Comparison of ENCODE assay signal across 9 mouse cellular contexts in the genomic region with DNA sequence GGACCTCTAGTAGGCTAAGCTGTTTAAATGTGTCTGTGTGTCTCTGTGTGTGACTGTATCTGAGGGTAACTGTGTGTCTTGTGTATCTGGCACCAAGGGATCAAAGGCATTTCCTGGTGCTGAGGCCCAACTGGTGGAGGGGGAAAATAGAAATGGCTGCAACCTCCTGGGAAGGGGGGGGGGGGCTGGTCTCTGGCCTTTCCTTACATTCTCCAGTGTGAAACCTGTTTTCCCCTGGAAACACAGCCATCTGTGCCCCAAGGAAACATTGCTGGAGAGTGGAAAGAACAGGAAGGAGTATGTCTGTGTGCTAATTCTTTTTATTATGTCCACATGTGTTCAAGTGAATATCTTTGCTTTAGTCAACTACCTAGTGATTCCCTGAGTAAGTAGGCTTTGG. TPM values are rescaled to one million over a fixed set of nuclear protein-coding genes. Genes with fewer than 3 reads are reported as not detected.
DNase-seq lines count a peak whose midpoint lies in the region; ATAC-seq and TF ChIP-seq lines count a peak whose summit lies in the region.
"Had no signal": no experiment of that assay in that cellular context is flagged by ENCODE, and none has a peak within 500 bp of the region (broad histone marks: within the 10 kb centered on the region; RNA-seq: fewer than 3 reads in every experiment).

No protein-coding gene starts in this region.

- no peak for DNase-seq in kidney, adult 2 months
- DNase-seq in kidney, postnatal 36 days, result no peak
- DNase-seq in NIH3T3 (ENCODE audit: low read depth), result peak; percentile 53
- no peak for DNase-seq in urinary bladder, postnatal 4 days (ENCODE audit: low spot score in 2 of 2)
- DNase-seq in gastrocnemius, adult 18-20 months (ENCODE audit: low spot score), result no peak
- DNase-seq in adrenal gland, postnatal 14 days, result no peak

- ATAC-seq in limb, embryonic 15.5 days (ENCODE audit: insufficient number of reproducible peaks, low FRiP score, low TSS enrichment, low read depth), result no peak

- no peaks in the 10 kb centered on the region for H3K9me3 ChIP-seq in limb, embryonic 15.5 days

- H3K27me3 ChIP-seq in kidney, adult 2 months (replicated peaks; ENCODE audit: control insufficient read depth, insufficient read depth, low read length), result no peaks in the 10 kb centered on the region
- H3K27me3 ChIP-seq in limb, embryonic 15.5 days, result no peaks in the 10 kb centered on the region

- H3K27ac ChIP-seq in kidney, adult 2 months (ENCODE audit: insufficient read depth, low read depth, low read length), result peak overlapping the region; percentile 17; the same call in 1 of the 2 replicates
- H3K27ac ChIP-seq in embryonic fibroblast, embryonic 13.5 days (ENCODE audit: insufficient read depth, low read length), result peak overlapping the region; percentile 79
- H3K27ac ChIP-seq in limb, embryonic 15.5 days, result peak overlapping the region; percentile 94

- peak overlapping the region; percentile 80 for H3K4me2 ChIP-seq in limb, embryonic 15.5 days

- TF ChIP-seq CTCF in kidney, adult 2 months (conservative IDR thresholded peaks at IDR 0.05; ENCODE audit: insufficient read depth, insufficient read length, low read depth, low read length), result no peak
- no peak for TF ChIP-seq CTCF in embryonic fibroblast, embryonic 13.5 days (IDR thresholded peaks at IDR 0.05; ENCODE audit: borderline replicate concordance, insufficient read depth, low read length)

- peaks cover 19% of the 10 kb centered on the region; the same call in 1 of the 2 replicates for H3K4me1 ChIP-seq in kidney, adult 2 months (ENCODE audit: control insufficient read depth, insufficient read depth, low read length)
- H3K4me1 ChIP-seq in embryonic fibroblast, embryonic 13.5 days (ENCODE audit: control insufficient read depth, insufficient read depth, low read length), result 0 out of 2 replicates have a peak, but pooled peaks cover 2% of the 10 kb centered on the region
- peaks cover 40% of the 10 kb centered on the region for H3K4me1 ChIP-seq in limb, embryonic 15.5 days

- no peak for TF ChIP-seq POLR2A in kidney, adult 2 months (IDR thresholded peaks at IDR 0.05; ENCODE audit: low read depth, low read length)
- TF ChIP-seq POLR2A in embryonic fibroblast, embryonic 13.5 days (IDR thresholded peaks at IDR 0.05; ENCODE audit: low read depth, low read length), result peak; percentile 44; the same call in 1 of the 2 replicates

- no peaks in the 10 kb centered on the region; the same call in 1 of the 2 replicates for H3K36me3 ChIP-seq in kidney, adult 2 months (ENCODE audit: control insufficient read depth, insufficient read depth, low read length)
- peaks cover 27% of the 10 kb centered on the region for H3K36me3 ChIP-seq in limb, embryonic 15.5 days

- peak overlapping the region; percentile 56; the same call in 1 of the 2 replicates for H3K9ac ChIP-seq in limb, embryonic 15.5 days

- no peak overlapping the region for H3K4me3 ChIP-seq in kidney, adult 2 months (ENCODE audit: insufficient read depth, low read depth, low read length)
- H3K4me3 ChIP-seq in embryonic fibroblast, embryonic 13.5 days (ENCODE audit: insufficient read depth, low read length), result peak overlapping the region; percentile 75
- peak overlapping the region; percentile 62 for H3K4me3 ChIP-seq in limb, embryonic 15.5 days

RNA-seq across cellular contexts. Expression of a gene that starts 5.7 kb away (rescaled TPM):
- 60.6 and 69.7 TPM in 2 replicates for polyA plus RNA-seq in kidney, adult 2 months (2012; rRNA removed)
- polyA plus RNA-seq in embryonic fibroblast, embryonic 13.5 days (2011; ENCODE audit: insufficient read length, low read depth, missing spikeins), result 78.6 and 103 TPM in 2 replicates
- polyA plus RNA-seq in limb, embryonic 15.5 days (2015; fragmentation: Nextera tagmentation; extraction: Ambion mirVana), result 76.1 and 88.5 TPM in 2 replicates
- 1 to 10 TPM; 8.4 to 9.4 TPM for total RNA-seq in gastrocnemius, adult 18-20 months (2021)
- 67.1 and 76.7 TPM in 2 replicates for total RNA-seq in adrenal gland, postnatal 14 days (2021)

RNA-seq across cellular contexts. Expression of a gene that starts 6.7 kb away (rescaled TPM):
- 162 and 175 TPM in 2 replicates for polyA plus RNA-seq in kidney, adult 2 months (2012; rRNA removed)
- 25.1 and 25.5 TPM in 2 replicates for polyA plus RNA-seq in embryonic fibroblast, embryonic 13.5 days (2011; ENCODE audit: insufficient read length, low read depth, missing spikeins)
- polyA plus RNA-seq in limb, embryonic 15.5 days (2015; fragmentation: Nextera tagmentation; extraction: Ambion mirVana), result 38.7 and 44.8 TPM in 2 replicates
- 10 to 100 TPM; 30.0 to 32.8 TPM for total RNA-seq in gastrocnemius, adult 18-20 months (2021)
- total RNA-seq in adrenal gland, postnatal 14 days (2021), result 36.1 and 42.3 TPM in 2 replicates

RNA-seq across cellular contexts. Expression of a gene that starts 12.4 kb away (rescaled TPM):
- 49.2 and 54.0 TPM in 2 replicates for polyA plus RNA-seq in kidney, adult 2 months (2012; rRNA removed)
- polyA plus RNA-seq in embryonic fibroblast, embryonic 13.5 days (2011; ENCODE audit: insufficient read length, low read depth, missing spikeins), result 12.6 and 13.4 TPM in 2 replicates
- 35.4 and 42.1 TPM in 2 replicates for polyA plus RNA-seq in limb, embryonic 15.5 days (2015; fragmentation: Nextera tagmentation; extraction: Ambion mirVana)
- total RNA-seq in gastrocnemius, adult 18-20 months (2021), result 10 to 100 TPM; 18.1 to 19.1 TPM
- 29.7 and 34.9 TPM in 2 replicates for total RNA-seq in adrenal gland, postnatal 14 days (2021)

RNA-seq across cellular contexts. Expression of a gene that starts 30.7 kb away (rescaled TPM):
- polyA plus RNA-seq in kidney, adult 2 months (2012; rRNA removed), result not detected in 2 replicates
- polyA plus RNA-seq in embryonic fibroblast, embryonic 13.5 days (2011; ENCODE audit: insufficient read length, low read depth, missing spikeins), result not detected in 2 replicates
- polyA plus RNA-seq in limb, embryonic 15.5 days (2015; fragmentation: Nextera tagmentation; extraction: Ambion mirVana), result not detected in 2 replicates
- not detected for total RNA-seq in gastrocnemius, adult 18-20 months (2021)
- total RNA-seq in adrenal gland, postnatal 14 days (2021), result not detected in 2 replicates
- total RNA-seq: hematopoietic stem cell, adult 5-6 weeks had no signal

RNA-seq across cellular contexts. Expression of a gene that starts 38.7 kb away (rescaled TPM):
- 76.0 and 92.6 TPM in 2 replicates for polyA plus RNA-seq in kidney, adult 2 months (2012; rRNA removed)
- 81.6 and 98.1 TPM in 2 replicates for polyA plus RNA-seq in embryonic fibroblast, embryonic 13.5 days (2011; ENCODE audit: insufficient read length, low read depth, missing spikeins)
- 113 and 123 TPM in 2 replicates for polyA plus RNA-seq in limb, embryonic 15.5 days (2015; fragmentation: Nextera tagmentation; extraction: Ambion mirVana)
- 10 to 100 TPM; 42.5 to 45.3 TPM for total RNA-seq in gastrocnemius, adult 18-20 months (2021)
- total RNA-seq in adrenal gland, postnatal 14 days (2021), result 106 and 110 TPM in 2 replicates

Comparison
In these comparisons a context has a peak if more than half of its experiments do, and no peak if none do; other contexts are left out.
1. H3K27ac ChIP-seq: peak in every context shown above with its lines; median percentile 94 in limb, embryonic 15.5 days; 79 in embryonic fibroblast, embryonic 13.5 days; 17 in kidney, adult 2 months.